Mouse (Mus musculus) neural tube, embryonic 13.5 days (tissue): ENCODE results near the gene Snx18. TPM values are rescaled to one million over a fixed set of nuclear protein-coding genes. Genes with fewer than 3 reads are reported as not detected.

Experiments used
- ATAC-seq: fragments of 200-750 bp; cut with Nextera tagmentation; 2 replicates; pipeline ENCODE4 v1.8.0; 2017; ENCODE audit warnings: low read depth, mild to moderate bottlenecking, moderate TSS enrichment, moderate library complexity
- H3K27ac ChIP-seq: fragments of 300-500 bp; sonication (generic); replicated peaks from 2 replicates; pipeline ENCODE4 v1.5.1; 2015; ENCODE audit warnings: moderate library complexity, mild to moderate bottlenecking, inconsistent platforms
- H3K27me3 ChIP-seq: fragments of 300-500 bp; sonication (generic); 2 replicates; pipeline ENCODE4 v1.6.1; 2015; ENCODE audit warnings: mild to moderate bottlenecking, inconsistent platforms
- H3K36me3 ChIP-seq: fragments of 300-500 bp; sonication (generic); 2 replicates; pipeline ENCODE4 v1.6.1; 2015; ENCODE audit warnings: mild to moderate bottlenecking, inconsistent platforms
- H3K4me1 ChIP-seq: fragments of 300-500 bp; sonication (generic); replicated peaks from 2 replicates; pipeline ENCODE4 v1.6.1; 2015; ENCODE audit warnings: inconsistent platforms
- H3K4me2 ChIP-seq: fragments of 300-500 bp; sonication (generic); 2 replicates; pipeline ENCODE4 v1.6.1; 2015; ENCODE audit warnings: inconsistent platforms, mild to moderate bottlenecking, moderate library complexity
- H3K4me3 ChIP-seq: fragments of 300-500 bp; sonication (generic); 2 replicates; pipeline ENCODE4 v1.5.1; 2015; ENCODE audit warnings: mild to moderate bottlenecking, inconsistent platforms
- H3K9ac ChIP-seq: fragments of 300-500 bp; sonication (generic); 2 replicates; pipeline ENCODE4 v1.6.1; 2015; ENCODE audit warnings: moderate library complexity, mild to moderate bottlenecking, inconsistent platforms
- H3K9me3 ChIP-seq: fragments of 300-500 bp; sonication (generic); 2 replicates; pipeline ENCODE4 v1.6.1; 2016; ENCODE audit warnings: inconsistent platforms
- WGBS: fragments of 180-500 bp; shearing (Covaris S2); methylation state at CpG from one replicate; pipeline ENCODE4 v1.1.7; 2015; 5-methylcytosine and 5-hydroxymethylcytosine counted together
- polyA plus RNA-seq: library from polyadenylated mRNA; unstranded; fragments of >200 nt; fragmentation: Nextera tagmentation; extraction: Ambion mirVana; gene quantifications from 2 replicates; pipeline ENCODE4 v1.2.1, GENCODE M21; 2015

Gene Snx18
- polyA plus RNA-seq, 1 experiment from 2014 or later = 19.2 TPM

GRCm38 (mm10) chr13:113590216-113590615 lies 28.1 kb downstream of the Snx18 start:
- Histone ChIP-seq H3K36me3 (peaks cover 19% of the 10 kb centered on the region), H3K4me2 (no peak overlapping the region), H3K9ac (no peak overlapping the region), H3K9me3 (no peaks in the 10 kb centered on the region), H3K4me1 (peaks cover 45% of the 10 kb centered on the region), H3K27ac (no peak overlapping the region), H3K4me3 (no peak overlapping the region), H3K27me3 (no peaks in the 10 kb centered on the region)
- no peak for ATAC-seq
- 93% methylated on average over 4 of the region's 4 CpGs for WGBS

- no peak overlapping the region for H3K27ac ChIP-seq
- peaks cover 19% of the 10 kb centered on the region for H3K36me3 ChIP-seq
- no peak overlapping the region for H3K9ac ChIP-seq
- no peak for ATAC-seq
- no peaks in the 10 kb centered on the region for H3K27me3 ChIP-seq
- H3K9me3 ChIP-seq = no peaks in the 10 kb centered on the region
- peaks cover 42% of the 10 kb centered on the region for H3K4me1 ChIP-seq
- 69% methylated on average over 7 of the region's 7 CpGs for WGBS
- no peak overlapping the region for H3K4me2 ChIP-seq
- no peak overlapping the region for H3K4me3 ChIP-seq
These were observed 28.9 kb downstream of the Snx18 start for GRCm38 (mm10) chr13:113589499-113589898.

- Histone ChIP-seq H3K27ac (peak overlapping the region; percentile 70), H3K4me1 (peaks cover 34% of the 10 kb centered on the region), H3K4me3 (no peak overlapping the region), H3K9ac (peak overlapping the region; percentile 50), H3K27me3 (no peaks in the 10 kb centered on the region), H3K9me3 (no peaks in the 10 kb centered on the region), H3K36me3 (peaks cover 7% of the 10 kb centered on the region), H3K4me2 (peak overlapping the region; percentile 28)
- 11% methylated on average over 15 of the region's 15 CpGs for WGBS
- peak; percentile 90 for ATAC-seq
These were observed 31.0 kb downstream of the Snx18 start for GRCm38 (mm10) chr13:113587200-113587936.

- no peak overlapping the region for H3K4me3 ChIP-seq
These were observed 32.8 kb downstream of the Snx18 start for GRCm38 (mm10) chr13:113585606-113586005.

GRCm38 (mm10) chr13:113584431-113584830 lies 33.9 kb downstream of the Snx18 start:
- H3K9me3 ChIP-seq = no peaks in the 10 kb centered on the region
- no peak overlapping the region for H3K27ac ChIP-seq
- no peak overlapping the region for H3K4me3 ChIP-seq
- no peak overlapping the region for H3K9ac ChIP-seq
- WGBS = 77% methylated on average over 6 of the region's 6 CpGs
- H3K27me3 ChIP-seq = no peaks in the 10 kb centered on the region
- no peaks in the 10 kb centered on the region for H3K36me3 ChIP-seq
- peaks cover 21% of the 10 kb centered on the region for H3K4me1 ChIP-seq
- H3K4me2 ChIP-seq = no peak overlapping the region
- ATAC-seq = no peak

More at GRCm38 (mm10) chr13:113585606-113586005, 32.8 kb downstream of the Snx18 start:
- no peaks in the 10 kb centered on the region for H3K9me3 ChIP-seq
- no peak overlapping the region for H3K27ac ChIP-seq
- no peak overlapping the region for H3K4me2 ChIP-seq
- ATAC-seq = no peak
- peaks cover 21% of the 10 kb centered on the region for H3K4me1 ChIP-seq
- WGBS = 95% methylated on average over 3 of the region's 3 CpGs
- H3K36me3 ChIP-seq = peaks cover 2% of the 10 kb centered on the region
- H3K9ac ChIP-seq = no peak overlapping the region
- H3K27me3 ChIP-seq = no peaks in the 10 kb centered on the region

GRCm38 (mm10) chr13:113583563-113583962 lies 34.8 kb downstream of the Snx18 start:
- ATAC-seq = no peak
- 71% methylated on average over 4 of the region's 4 CpGs for WGBS
- Histone ChIP-seq H3K27ac (no peak overlapping the region), H3K9ac (no peak overlapping the region), H3K4me1 (peaks cover 21% of the 10 kb centered on the region), H3K4me2 (no peak overlapping the region), H3K36me3 (no peaks in the 10 kb centered on the region), H3K4me3 (no peak overlapping the region), H3K9me3 (no peaks in the 10 kb centered on the region), H3K27me3 (no peaks in the 10 kb centered on the region)

GRCm38 (mm10) chr13:113582024-113582423 lies 36.3 kb downstream of the Snx18 start:
- Histone ChIP-seq H3K36me3 (no peaks in the 10 kb centered on the region), H3K4me2 (no peak overlapping the region), H3K27ac (no peak overlapping the region), H3K9me3 (no peaks in the 10 kb centered on the region), H3K27me3 (no peaks in the 10 kb centered on the region), H3K4me1 (peaks cover 7% of the 10 kb centered on the region), H3K4me3 (no peak overlapping the region), H3K9ac (no peak overlapping the region)
- no peak for ATAC-seq
- 88% methylated on average over 1 of the region's 1 CpGs for WGBS

GRCm38 (mm10) chr13:113581436-113581835 lies 36.9 kb downstream of the Snx18 start:
- Histone ChIP-seq H3K27ac (no peak overlapping the region), H3K4me2 (no peak overlapping the region), H3K27me3 (no peaks in the 10 kb centered on the region), H3K4me3 (no peak overlapping the region), H3K9ac (no peak overlapping the region), H3K9me3 (no peaks in the 10 kb centered on the region), H3K36me3 (no peaks in the 10 kb centered on the region), H3K4me1 (0 out of 2 replicates have a peak, but pooled peaks cover 1% of the 10 kb centered on the region)
- no peak for ATAC-seq
- WGBS = 92% methylated on average over 5 of the region's 5 CpGs

GRCm38 (mm10) chr13:113580400-113580790 lies 38.0 kb downstream of the Snx18 start:
- H3K4me1 ChIP-seq = no peaks in the 10 kb centered on the region
- no peak for ATAC-seq
- no peaks in the 10 kb centered on the region for H3K36me3 ChIP-seq
- H3K27me3 ChIP-seq = no peaks in the 10 kb centered on the region
- H3K27ac ChIP-seq = no peak overlapping the region
- no peak overlapping the region for H3K4me2 ChIP-seq
- H3K9ac ChIP-seq = no peak overlapping the region
- no peaks in the 10 kb centered on the region for H3K9me3 ChIP-seq
- no peak overlapping the region for H3K4me3 ChIP-seq
- 70% methylated on average over 6 of the region's 6 CpGs for WGBS

- no peak for ATAC-seq
- Histone ChIP-seq H3K27ac (no peak overlapping the region), H3K36me3 (no peaks in the 10 kb centered on the region), H3K9me3 (no peaks in the 10 kb centered on the region), H3K4me1 (no peaks in the 10 kb centered on the region), H3K9ac (no peak overlapping the region), H3K27me3 (no peaks in the 10 kb centered on the region), H3K4me2 (no peak overlapping the region), H3K4me3 (no peak overlapping the region)
- 42% methylated on average over 7 of the region's 7 CpGs for WGBS
These were observed 38.5 kb downstream of the Snx18 start for GRCm38 (mm10) chr13:113579788-113580399.

GRCm38 (mm10) chr13:113574232-113574631 lies 44.1 kb downstream of the Snx18 start:
- WGBS = 91% methylated on average over 13 of the region's 13 CpGs
- no peaks in the 10 kb centered on the region for H3K27me3 ChIP-seq
- H3K4me1 ChIP-seq = no peaks in the 10 kb centered on the region; the same call in 1 of the 2 replicates
- H3K9ac ChIP-seq = no peak overlapping the region
- no peak overlapping the region for H3K4me3 ChIP-seq
- H3K27ac ChIP-seq = no peak overlapping the region
- H3K36me3 ChIP-seq = no peaks in the 10 kb centered on the region
- no peak overlapping the region for H3K4me2 ChIP-seq
- ATAC-seq = no peak
- H3K9me3 ChIP-seq = no peaks in the 10 kb centered on the region

GRCm38 (mm10) chr13:113573377-113573776 lies 45.0 kb downstream of the Snx18 start:
- H3K27me3 ChIP-seq = no peaks in the 10 kb centered on the region
- no peaks in the 10 kb centered on the region for H3K36me3 ChIP-seq
- ATAC-seq = no peak
- no peak overlapping the region for H3K4me2 ChIP-seq
- no peaks in the 10 kb centered on the region; the same call in 1 of the 2 replicates for H3K4me1 ChIP-seq
- H3K9me3 ChIP-seq = no peaks in the 10 kb centered on the region
- H3K4me3 ChIP-seq = no peak overlapping the region
- H3K27ac ChIP-seq = no peak overlapping the region
- no peak overlapping the region for H3K9ac ChIP-seq
- 98% methylated on average over 2 of the region's 2 CpGs for WGBS
